Mouse (Mus musculus) myocyte (in vitro differentiated cells): ENCODE results near the gene Rnf141. TPM values are rescaled to one million over a fixed set of nuclear protein-coding genes. Genes with fewer than 3 reads are reported as not detected.

Source experiments
- H3K27me3 ChIP-seq: one replicate; pipeline ENCODE4 v1.6.1; 2011; ENCODE audit not compliant: control insufficient read depth, insufficient read depth, insufficient read length
- H3K36me3 ChIP-seq: one replicate; pipeline ENCODE4 v1.6.1; 2011; ENCODE audit not compliant: control insufficient read depth, insufficient read depth
- H3K4me2 ChIP-seq: one replicate; pipeline ENCODE4 v1.6.1; 2011; ENCODE audit warnings: low read depth, control low read depth
- H3K4me3 ChIP-seq: one replicate; pipeline ENCODE4 v1.5.1; 2011; ENCODE audit warnings: mild to moderate bottlenecking, control low read depth, moderate library complexity
- H3K79me2 ChIP-seq: one replicate; pipeline ENCODE4 v1.6.1; 2011; ENCODE audit not compliant: control insufficient read depth, insufficient read depth
- H3ac ChIP-seq: one replicate; pipeline ENCODE4 v1.6.1; 2011; ENCODE audit not compliant: control insufficient read depth, insufficient read length
- CEBPB ChIP-seq: IDR thresholded peaks from 2 replicates; pipeline ENCODE4 v1.6.1; 2011; ENCODE audit warnings: mild to moderate bottlenecking, moderate library complexity; ENCODE audit not compliant: poor library complexity, insufficient read depth, severe bottlenecking
- E2F4 ChIP-seq: IDR thresholded peaks from one replicate; pipeline ENCODE4 v1.6.1; 2011; ENCODE audit warnings: mild to moderate bottlenecking, control low read depth, moderate library complexity; ENCODE audit not compliant: insufficient read depth
- MAX ChIP-seq: IDR thresholded peaks from one replicate; pipeline ENCODE4 v1.6.1; 2011; ENCODE audit warnings: low read depth, mild to moderate bottlenecking, control low read depth
- MYOD1 ChIP-seq, 3 experiments: IDR thresholded peaks; one replicate each; pipeline ENCODE4 v1.6.1; 2011; ENCODE audit warnings: control low read depth in 2 of 3, low read depth in 2 of 3, mild to moderate bottlenecking in 2 of 3, moderate library complexity in 1 of 3; ENCODE audit not compliant: insufficient read length in 2 of 3, control insufficient read depth in 1 of 3
- MYOG ChIP-seq, 3 experiments: IDR thresholded peaks; one replicate each; pipeline ENCODE4 v1.6.1; 2011; ENCODE audit warnings: control low read depth in 2 of 3, low read depth in 2 of 3, mild to moderate bottlenecking in 2 of 3; ENCODE audit not compliant: insufficient read length in 2 of 3, control insufficient read depth in 1 of 3, insufficient read depth in 1 of 3
- POLR2A ChIP-seq: IDR thresholded peaks from one replicate; pipeline ENCODE4 v1.6.1; 2011; ENCODE audit warnings: low read depth, mild to moderate bottlenecking, control low read depth, moderate library complexity; ENCODE audit not compliant: insufficient read length
- POLR2AphosphoS2 ChIP-seq: IDR thresholded peaks from one replicate; pipeline ENCODE4 v1.6.1; 2011; ENCODE audit warnings: low read depth, control low read depth; ENCODE audit not compliant: insufficient read length
- REST ChIP-seq: IDR thresholded peaks from one replicate; pipeline ENCODE4 v1.6.1; 2011; ENCODE audit warnings: mild to moderate bottlenecking, control low read depth, moderate library complexity; ENCODE audit not compliant: insufficient read depth, insufficient read length
- SRF ChIP-seq: IDR thresholded peaks from one replicate; pipeline ENCODE4 v1.6.1; 2011; ENCODE audit warnings: low read depth; ENCODE audit not compliant: control insufficient read depth, insufficient read length
- TCF12 ChIP-seq: IDR thresholded peaks from one replicate; pipeline ENCODE4 v1.6.1; 2011; ENCODE audit warnings: mild to moderate bottlenecking, control low read depth; ENCODE audit not compliant: poor library complexity, insufficient read depth, severe bottlenecking
- TCF3 ChIP-seq: IDR thresholded peaks from one replicate; pipeline ENCODE4 v1.6.1; 2011; ENCODE audit warnings: low read depth, control low read depth; ENCODE audit not compliant: insufficient read length
- USF1 ChIP-seq: IDR thresholded peaks from one replicate; pipeline ENCODE4 v1.6.1; 2011; ENCODE audit warnings: low read depth, mild to moderate bottlenecking, control low read depth, moderate library complexity
- polyA plus RNA-seq: library from polyadenylated mRNA; unstranded; fragments of >200 nt; fragmentation: generic; extraction: Trizol; gene quantifications from one replicate; pipeline ENCODE4 v1.2.1, GENCODE M21; 2012; ENCODE audit warnings: missing spikeins

The Rnf141 gene
- polyA plus RNA-seq, 1 experiment = 12.3 TPM

GRCm38 (mm10) chr7:110801028-110801427 is 43.2 kb downstream of the Rnf141 start:
- no peaks in the 10 kb centered on the region for H3K79me2 ChIP-seq
- H3K36me3 ChIP-seq = no peaks in the 10 kb centered on the region
- no peak overlapping the region for H3K4me2 ChIP-seq
- no peak overlapping the region for H3ac ChIP-seq
- no peaks in the 10 kb centered on the region for H3K27me3 ChIP-seq
- no peak overlapping the region for H3K4me3 ChIP-seq
- TF ChIP-seq MYOG (IDR thresholded peaks at IDR 0.05; ENCODE audit: control insufficient read depth in 1 of 3, insufficient read depth in 1 of 3, insufficient read length in 2 of 3, low read depth in 2 of 3) (no peak), POLR2AphosphoS2 (no peak), POLR2A (no peak), USF1 (no peak), SRF (no peak), REST (no peak), E2F4 (no peak), CEBPB (no peak), TCF12 (no peak), MYOD1 (IDR thresholded peaks at IDR 0.05; ENCODE audit: control insufficient read depth in 1 of 3, insufficient read length in 2 of 3, low read depth in 2 of 3) (no peak), MAX (no peak), TCF3 (no peak)

- TF ChIP-seq MYOD1 (IDR thresholded peaks at IDR 0.05; ENCODE audit: control insufficient read depth in 1 of 3, insufficient read length in 2 of 3, low read depth in 2 of 3) (peak in 2 of 3 experiments; percentile 67 to 78), POLR2A (peak; percentile 20), CEBPB (no peak), MYOG (IDR thresholded peaks at IDR 0.05; ENCODE audit: control insufficient read depth in 1 of 3, insufficient read depth in 1 of 3, insufficient read length in 2 of 3, low read depth in 2 of 3) (peak; percentile 26 to 88 (median 45)), TCF12 (peak; percentile 30), POLR2AphosphoS2 (no peak)
- peak overlapping the region; percentile 56 for H3K4me2 ChIP-seq
- H3K79me2 ChIP-seq = no peaks in the 10 kb centered on the region
- no peaks in the 10 kb centered on the region for H3K27me3 ChIP-seq
- no peaks in the 10 kb centered on the region for H3K36me3 ChIP-seq
- H3ac ChIP-seq = no peak overlapping the region
- H3K4me3 ChIP-seq = no peak overlapping the region
Observed at GRCm38 (mm10) chr7:110797722-110798409, 46.4 kb downstream of the Rnf141 start.

GRCm38 (mm10) chr7:110796367-110797051 is 47.7 kb downstream of the Rnf141 start:
- Histone ChIP-seq H3K4me3 (no peak overlapping the region), H3K4me2 (peak overlapping the region; percentile 43), H3K79me2 (no peaks in the 10 kb centered on the region), H3ac (no peak overlapping the region), H3K27me3 (no peaks in the 10 kb centered on the region), H3K36me3 (no peaks in the 10 kb centered on the region)
- TF ChIP-seq MYOG (IDR thresholded peaks at IDR 0.05; ENCODE audit: control insufficient read depth in 1 of 3, insufficient read depth in 1 of 3, insufficient read length in 2 of 3, low read depth in 2 of 3) (peak in 2 of 3 experiments; percentile 34 to 74), CEBPB (no peak), TCF3 (no peak), E2F4 (no peak), REST (no peak), SRF (peak; percentile 52), MYOD1 (IDR thresholded peaks at IDR 0.05; ENCODE audit: control insufficient read depth in 1 of 3, insufficient read length in 2 of 3, low read depth in 2 of 3) (peak in 2 of 3 experiments; percentile 29 to 73), USF1 (no peak), POLR2AphosphoS2 (no peak), POLR2A (no peak), TCF12 (no peak), MAX (no peak)

GRCm38 (mm10) chr7:110794722-110795121 is 49.5 kb downstream of the Rnf141 start:
- TF ChIP-seq MYOD1 (IDR thresholded peaks at IDR 0.05; ENCODE audit: control insufficient read depth in 1 of 3, insufficient read length in 2 of 3, low read depth in 2 of 3) (peak in 2 of 3 experiments; percentile 87 to 94), REST (no peak), USF1 (no peak), POLR2A (no peak), SRF (no peak), MAX (no peak), TCF12 (peak; percentile 28), MYOG (IDR thresholded peaks at IDR 0.05; ENCODE audit: control insufficient read depth in 1 of 3, insufficient read depth in 1 of 3, insufficient read length in 2 of 3, low read depth in 2 of 3) (peak; percentile 75 to 89 (median 78)), POLR2AphosphoS2 (no peak), E2F4 (no peak), CEBPB (no peak), TCF3 (peak; percentile 52)
- Histone ChIP-seq H3K4me2 (no peak overlapping the region), H3K4me3 (no peak overlapping the region), H3K79me2 (no peaks in the 10 kb centered on the region), H3K36me3 (no peaks in the 10 kb centered on the region), H3ac (no peak overlapping the region), H3K27me3 (no peaks in the 10 kb centered on the region)
